Mouse (Mus musculus) neural tube, embryonic 15.5 days (tissue): ENCODE measurements around the gene Gm45716. TPM values are rescaled to one million over a fixed set of nuclear protein-coding genes. Genes with fewer than 3 reads are reported as not detected.

Source experiments
- ATAC-seq: fragments of 200-750 bp; cut with Nextera tagmentation; 2 replicates; pipeline ENCODE4 v1.8.0; 2017; ENCODE audit warnings: mild to moderate bottlenecking, moderate TSS enrichment, moderate library complexity; ENCODE audit not compliant: low FRiP score
- H3K27ac ChIP-seq: fragments of 300-500 bp; sonication (generic); replicated peaks from 2 replicates; pipeline ENCODE4 v1.5.1; 2015; ENCODE audit warnings: mild to moderate bottlenecking, inconsistent platforms
- H3K27me3 ChIP-seq: fragments of 300-500 bp; sonication (generic); replicated peaks from 2 replicates; pipeline ENCODE4 v1.6.1; 2015; ENCODE audit warnings: inconsistent platforms
- H3K36me3 ChIP-seq: fragments of 300-500 bp; sonication (generic); 2 replicates; pipeline ENCODE4 v1.6.1; 2015; ENCODE audit warnings: inconsistent platforms
- H3K4me1 ChIP-seq: fragments of 300-500 bp; sonication (generic); 2 replicates; pipeline ENCODE4 v1.6.1; 2015; ENCODE audit warnings: inconsistent platforms
- H3K4me2 ChIP-seq: fragments of 300-500 bp; sonication (generic); 2 replicates; pipeline ENCODE4 v1.6.1; 2015; ENCODE audit warnings: inconsistent platforms, mild to moderate bottlenecking, moderate library complexity
- H3K4me3 ChIP-seq: fragments of 300-500 bp; sonication (generic); replicated peaks from 2 replicates; pipeline ENCODE4 v1.5.1; 2015; ENCODE audit warnings: mild to moderate bottlenecking, inconsistent platforms
- H3K9ac ChIP-seq: fragments of 300-500 bp; sonication (generic); replicated peaks from 2 replicates; pipeline ENCODE4 v1.6.1; 2015; ENCODE audit warnings: mild to moderate bottlenecking, inconsistent platforms
- H3K9me3 ChIP-seq: fragments of 300-500 bp; sonication (generic); replicated peaks from 2 replicates; pipeline ENCODE4 v1.6.1; 2016; ENCODE audit warnings: inconsistent platforms
- WGBS: fragments of 180-500 bp; shearing (Covaris S2); methylation state at CpG from one replicate; pipeline ENCODE4 v1.1.7; 2015; ENCODE audit warnings: mixed read lengths; 5-methylcytosine and 5-hydroxymethylcytosine counted together
- polyA plus RNA-seq: library from polyadenylated mRNA; unstranded; fragments of >200 nt; fragmentation: Nextera tagmentation; extraction: Ambion mirVana; gene quantifications from 2 replicates; pipeline ENCODE4 v1.2.1, GENCODE M21; 2015

Gm45716 gene
- polyA plus RNA-seq, 1 experiment from 2014 or later: 19.2 TPM

DNA sequence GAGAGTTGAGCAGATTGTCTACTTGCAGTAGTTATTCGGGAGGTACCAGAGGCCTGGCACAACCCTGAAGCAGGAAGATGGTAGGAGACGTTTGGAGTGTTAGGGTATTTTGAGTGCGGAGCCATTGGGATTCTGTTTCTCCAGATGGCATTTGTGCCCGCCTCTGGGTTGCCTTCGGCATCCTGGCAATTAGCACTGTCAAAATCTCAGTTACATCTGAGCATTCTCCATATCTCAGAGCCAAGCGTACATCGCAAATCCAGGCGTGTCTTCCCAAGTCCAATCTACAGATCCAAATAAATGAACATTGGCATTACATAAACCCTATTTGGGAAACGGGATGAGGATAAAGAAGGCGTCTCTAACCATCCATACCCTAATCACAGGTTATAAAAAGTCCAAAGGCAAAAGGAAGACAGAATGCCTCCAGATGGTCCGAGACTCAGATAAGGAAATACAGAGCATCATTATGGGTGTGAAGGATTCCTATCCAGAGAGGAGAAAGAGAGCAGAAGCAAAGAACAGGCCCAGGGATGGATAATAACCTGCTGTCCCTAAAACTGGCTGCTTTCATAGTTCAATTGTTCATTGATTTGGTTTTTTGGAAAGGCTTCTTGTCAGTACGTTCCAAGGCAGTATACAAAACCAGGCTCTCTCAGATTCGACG lies 11.7 kb upstream of the Gm45716 start:
- H3K27me3 ChIP-seq: peaks cover 3% of the 10 kb centered on the region; the same call in 1 of the 2 replicates
- WGBS: 90% methylated on average over 14 of the region's 14 CpGs
- no peak overlapping the region for H3K27ac ChIP-seq
- no peaks in the 10 kb centered on the region for H3K36me3 ChIP-seq
- H3K9ac ChIP-seq: no peak overlapping the region
- H3K9me3 ChIP-seq: no peaks in the 10 kb centered on the region
- H3K4me3 ChIP-seq: no peak overlapping the region
- no peak for ATAC-seq
- H3K4me1 ChIP-seq: no peaks in the 10 kb centered on the region
- H3K4me2 ChIP-seq: no peak overlapping the region

DNA sequence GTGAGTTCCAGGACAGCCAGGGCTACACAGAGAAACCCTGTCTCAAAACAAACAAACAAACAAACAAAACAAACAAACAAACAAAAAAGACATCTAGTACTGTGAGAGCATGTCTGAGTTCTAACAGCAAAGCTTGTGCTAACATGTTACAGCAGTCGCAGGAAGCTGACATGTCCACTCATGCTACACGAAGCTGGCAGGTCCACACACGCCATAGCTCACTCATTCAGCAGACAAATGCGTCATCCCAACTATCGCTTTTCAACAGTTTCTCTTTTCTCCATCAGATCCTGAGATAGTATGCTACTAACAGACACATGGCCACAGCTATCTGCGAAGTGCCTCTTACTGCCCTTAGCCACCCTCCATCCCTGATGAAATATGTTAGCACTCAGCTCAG lies 10.1 kb upstream of the Gm45716 start:
- Histone ChIP-seq H3K9me3 (no peaks in the 10 kb centered on the region), H3K27ac (no peak overlapping the region), H3K36me3 (no peaks in the 10 kb centered on the region), H3K4me1 (no peaks in the 10 kb centered on the region), H3K27me3 (no peaks in the 10 kb centered on the region), H3K9ac (no peak overlapping the region), H3K4me3 (no peak overlapping the region), H3K4me2 (no peak overlapping the region)
- ATAC-seq: no peak
- 96% methylated on average over 6 of the region's 6 CpGs for WGBS

DNA sequence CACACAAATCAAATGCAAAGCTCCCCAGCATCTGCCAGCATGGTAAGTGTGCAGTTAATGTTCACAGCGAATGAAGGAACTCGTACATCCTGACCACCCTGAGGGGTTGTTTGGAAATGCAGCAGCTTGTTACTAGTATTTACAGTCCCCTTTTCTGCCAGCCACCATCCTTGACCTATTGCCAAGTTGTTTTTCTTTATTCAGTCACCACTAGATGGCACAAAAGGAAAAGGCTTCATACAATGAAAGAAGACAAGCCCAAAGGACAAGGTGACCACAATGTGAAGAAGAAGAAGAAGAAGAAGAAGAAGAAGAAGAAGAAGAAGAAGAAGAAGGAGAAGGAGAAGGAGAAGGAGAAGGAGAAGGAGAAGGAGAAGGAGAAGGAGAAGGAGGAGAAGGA lies 4.1 kb upstream of the Gm45716 start:
- Histone ChIP-seq H3K9me3 (no peaks in the 10 kb centered on the region), H3K9ac (no peak overlapping the region), H3K4me3 (no peak overlapping the region), H3K36me3 (no peaks in the 10 kb centered on the region), H3K27me3 (no peaks in the 10 kb centered on the region), H3K4me2 (no peak overlapping the region), H3K4me1 (peaks cover 3% of the 10 kb centered on the region; the same call in 1 of the 2 replicates), H3K27ac (no peak overlapping the region)
- WGBS: 16% methylated on average over 2 of the region's 2 CpGs
- ATAC-seq: no peak

DNA sequence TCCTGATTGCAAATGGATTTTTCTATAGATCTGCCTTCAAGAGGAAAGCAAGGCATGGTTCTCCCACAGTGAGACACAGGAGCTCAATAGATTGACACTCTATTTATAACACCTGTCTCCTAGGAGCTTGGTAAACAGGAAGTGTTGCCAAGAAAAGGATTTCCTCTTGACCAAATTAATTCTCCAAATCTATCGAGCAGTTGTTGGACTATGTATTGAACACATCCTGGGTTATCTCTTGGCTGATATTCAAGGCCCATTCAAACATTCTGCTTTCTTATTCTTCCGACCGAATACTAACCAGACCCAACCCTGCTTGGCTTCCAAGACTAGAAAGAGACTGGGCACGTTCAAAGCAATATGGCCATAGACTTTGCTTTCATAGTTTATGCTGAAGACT lies 2.7 kb upstream of the Gm45716 start:
- 85% methylated on average over 4 of the region's 4 CpGs for WGBS
- Histone ChIP-seq H3K4me1 (peaks cover 3% of the 10 kb centered on the region; the same call in 1 of the 2 replicates), H3K27me3 (no peaks in the 10 kb centered on the region), H3K9me3 (no peaks in the 10 kb centered on the region), H3K4me3 (no peak overlapping the region), H3K27ac (no peak overlapping the region), H3K9ac (no peak overlapping the region), H3K4me2 (no peak overlapping the region), H3K36me3 (no peaks in the 10 kb centered on the region)
- ATAC-seq: no peak

DNA sequence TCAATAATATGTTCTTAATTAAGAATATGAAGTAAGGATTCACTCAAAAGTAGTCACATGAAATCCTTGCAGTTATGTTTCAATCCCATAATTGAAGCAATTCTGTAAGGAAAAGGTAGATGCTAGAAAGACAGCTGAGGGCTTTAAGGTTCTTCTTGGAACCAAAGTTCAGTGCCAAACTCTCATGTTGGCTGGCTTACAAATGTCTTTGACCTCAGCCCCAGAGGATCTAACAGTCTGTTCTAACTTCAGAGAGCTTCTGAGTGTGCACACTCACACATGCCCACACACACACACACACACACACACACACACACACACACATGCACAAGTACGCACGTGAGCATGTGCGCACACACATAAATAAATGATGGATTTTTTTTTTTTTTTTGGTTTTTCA lies 2.7 kb downstream of the Gm45716 start:
- H3K9me3 ChIP-seq: no peaks in the 10 kb centered on the region
- no peaks in the 10 kb centered on the region for H3K36me3 ChIP-seq
- H3K27ac ChIP-seq: no peak overlapping the region
- WGBS: 93% methylated on average over 3 of the region's 3 CpGs
- H3K9ac ChIP-seq: no peak overlapping the region
- H3K27me3 ChIP-seq: no peaks in the 10 kb centered on the region
- no peak for ATAC-seq
- no peak overlapping the region for H3K4me2 ChIP-seq
- no peaks in the 10 kb centered on the region for H3K4me1 ChIP-seq
- no peak overlapping the region for H3K4me3 ChIP-seq

DNA sequence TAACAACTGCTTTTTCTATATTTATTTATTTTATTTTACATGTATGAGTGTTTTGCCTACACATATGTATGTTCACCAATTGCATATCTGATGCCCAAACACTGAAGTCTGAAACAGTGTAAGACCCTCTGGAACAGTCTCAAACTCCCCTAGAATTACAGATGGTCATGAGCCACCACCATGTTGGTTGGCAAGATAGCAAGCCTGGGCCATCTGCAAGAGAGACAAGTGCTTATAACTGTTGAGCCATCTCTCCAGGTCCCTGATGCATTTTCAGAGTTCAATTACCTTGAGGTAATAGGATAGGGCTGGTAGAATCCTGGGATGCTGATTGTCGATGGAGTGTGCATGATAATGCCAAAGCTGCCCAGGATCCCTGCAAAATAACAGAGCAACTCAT lies 7.5 kb downstream of the Gm45716 start:
- no peaks in the 10 kb centered on the region for H3K36me3 ChIP-seq
- H3K4me2 ChIP-seq: no peak overlapping the region
- 66% methylated on average over 1 of the region's 1 CpGs for whole genome bisulfite sequencing
- no peaks in the 10 kb centered on the region for H3K27me3 ChIP-seq
- H3K9me3 ChIP-seq: no peaks in the 10 kb centered on the region
- no peak overlapping the region for H3K9ac ChIP-seq
- H3K4me3 ChIP-seq: no peak overlapping the region
- H3K27ac ChIP-seq: no peak overlapping the region
- H3K4me1 ChIP-seq: 0 out of 2 replicates have a peak, but pooled peaks cover 9% of the 10 kb centered on the region
- ATAC-seq: no peak

DNA sequence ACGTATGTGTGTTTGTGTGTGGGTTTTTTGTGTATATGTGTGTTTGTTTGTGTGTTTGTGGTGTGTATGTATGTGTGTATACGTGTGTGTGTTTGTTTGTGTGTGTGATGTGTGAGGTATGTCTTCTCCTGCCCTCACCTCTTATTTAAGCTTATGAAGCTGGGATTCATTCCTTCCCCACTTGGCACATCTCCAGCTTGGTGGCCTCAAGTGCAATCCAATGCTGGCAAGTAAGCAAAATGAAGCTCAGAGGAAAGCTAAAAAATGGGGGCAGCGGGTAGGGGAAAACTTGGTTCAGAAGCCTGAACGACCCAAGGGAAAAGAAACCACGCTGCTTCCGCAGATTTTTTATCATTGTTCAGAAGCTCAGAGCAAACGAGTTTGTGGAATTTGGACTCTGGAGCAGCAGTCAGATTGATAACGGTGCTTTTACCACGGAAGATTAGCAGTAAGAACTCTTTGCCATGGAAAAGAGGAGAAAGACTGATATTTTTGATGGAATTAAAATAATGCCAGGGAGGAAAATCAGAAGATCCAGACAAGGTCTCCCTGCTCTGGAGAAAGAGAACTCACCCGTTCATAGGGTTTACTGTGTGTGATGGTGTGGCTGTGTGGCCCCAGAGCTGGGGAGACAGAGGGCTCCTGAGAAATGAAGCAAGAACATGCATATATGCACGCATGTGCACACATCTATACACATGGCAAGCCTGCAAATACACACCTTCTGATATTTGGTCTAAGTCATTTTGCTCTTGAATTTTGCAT lies 8.5 kb downstream of the Gm45716 start:
- H3K27ac ChIP-seq: no peak overlapping the region
- 0 out of 2 replicates have a peak, but pooled peaks cover 9% of the 10 kb centered on the region for H3K4me1 ChIP-seq
- ATAC-seq: no peak
- H3K4me2 ChIP-seq: no peak overlapping the region
- WGBS: 71% methylated on average over 11 of the region's 11 CpGs
- H3K9ac ChIP-seq: no peak overlapping the region
- H3K27me3 ChIP-seq: no peaks in the 10 kb centered on the region
- no peaks in the 10 kb centered on the region for H3K9me3 ChIP-seq
- H3K36me3 ChIP-seq: no peaks in the 10 kb centered on the region
- H3K4me3 ChIP-seq: no peak overlapping the region

DNA sequence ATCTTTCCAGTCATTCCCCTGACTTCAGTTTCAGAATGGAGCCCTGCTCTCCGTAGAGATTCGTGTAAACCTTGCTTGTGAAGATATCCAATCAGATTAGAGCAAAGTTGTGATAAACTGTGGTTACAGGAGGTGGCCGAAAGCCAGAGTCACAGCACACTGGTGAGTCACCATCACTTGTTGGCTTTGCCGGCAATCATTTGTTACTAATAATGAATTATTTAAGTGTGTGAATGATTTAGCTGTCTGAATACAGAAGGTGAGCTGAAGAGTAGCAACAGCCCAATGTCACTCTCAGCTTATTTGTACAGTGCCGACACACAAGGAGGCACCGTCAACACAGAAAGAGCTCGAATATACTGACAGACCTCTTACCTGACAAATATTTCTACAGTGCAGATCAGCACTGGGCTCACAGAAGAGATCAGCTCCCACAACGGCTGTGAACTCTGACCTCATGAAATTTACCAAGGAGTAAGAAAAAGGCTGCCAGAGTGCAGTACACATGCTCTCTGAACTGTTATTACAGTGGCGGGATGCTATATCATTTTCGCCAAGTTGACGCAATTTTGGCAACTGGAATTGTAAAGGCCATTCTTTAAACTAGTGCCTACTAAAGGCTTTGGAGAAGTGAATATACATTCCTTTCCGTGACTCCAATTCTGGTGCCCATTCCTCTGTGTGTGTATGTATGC lies 9.2 kb downstream of the Gm45716 start:
- Histone ChIP-seq H3K4me3 (no peak overlapping the region), H3K27ac (no peak overlapping the region), H3K9me3 (no peaks in the 10 kb centered on the region), H3K4me1 (0 out of 2 replicates have a peak, but pooled peaks cover 9% of the 10 kb centered on the region), H3K4me2 (no peak overlapping the region), H3K36me3 (no peaks in the 10 kb centered on the region), H3K27me3 (no peaks in the 10 kb centered on the region), H3K9ac (no peak overlapping the region)
- 89% methylated on average over 12 of the region's 12 CpGs for WGBS
- no peak for ATAC-seq

DNA sequence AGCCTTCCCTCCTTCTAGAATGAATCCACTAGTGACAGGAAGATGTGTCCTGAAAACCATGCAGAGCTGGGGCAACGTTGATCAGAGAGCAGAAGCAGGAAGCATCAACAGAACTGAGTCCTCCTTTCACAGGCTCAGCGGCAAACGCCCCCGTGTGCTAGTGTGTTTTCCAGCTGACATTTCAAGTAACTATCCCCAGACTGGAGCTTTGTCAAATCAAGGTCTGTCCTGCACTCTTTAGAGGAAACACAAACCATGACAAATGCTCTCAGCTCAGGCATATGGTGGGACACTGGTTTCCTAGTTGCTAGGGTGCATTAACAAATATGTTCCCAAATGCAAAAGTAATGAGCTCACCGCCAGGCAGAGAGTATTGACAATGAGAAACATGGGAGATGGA lies 10.6 kb downstream of the Gm45716 start:
- Histone ChIP-seq H3K27ac (no peak overlapping the region), H3K9me3 (no peaks in the 10 kb centered on the region), H3K4me2 (no peak overlapping the region), H3K27me3 (no peaks in the 10 kb centered on the region), H3K4me3 (no peak overlapping the region), H3K4me1 (0 out of 2 replicates have a peak, but pooled peaks cover 9% of the 10 kb centered on the region), H3K36me3 (no peaks in the 10 kb centered on the region), H3K9ac (no peak overlapping the region)
- ATAC-seq: no peak
- 42% methylated on average over 5 of the region's 5 CpGs for WGBS

DNA sequence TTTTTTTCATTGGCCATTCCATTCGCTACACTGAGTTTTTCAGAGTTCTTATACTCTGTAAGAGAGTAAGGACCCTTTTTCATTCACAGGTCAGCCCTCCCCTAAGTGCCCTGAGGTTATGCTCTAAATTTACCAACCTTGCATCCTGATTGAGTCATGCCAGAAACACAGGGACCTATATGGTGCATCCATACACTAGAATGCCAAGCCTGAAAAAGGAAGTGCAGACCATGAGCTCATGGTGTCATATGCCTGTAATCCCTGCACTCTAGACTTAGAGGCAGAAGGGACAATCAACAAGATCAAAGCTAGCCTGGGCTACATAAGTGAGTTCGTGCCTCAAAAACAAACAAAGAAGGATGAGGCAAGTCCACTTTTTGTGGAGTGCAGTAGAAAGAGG lies 13.3 kb downstream of the Gm45716 start:
- no peak for ATAC-seq
- no peak overlapping the region for H3K4me2 ChIP-seq
- H3K4me1 ChIP-seq: 0 out of 2 replicates have a peak, but pooled peaks cover 6% of the 10 kb centered on the region
- H3K27ac ChIP-seq: no peak overlapping the region
- no peaks in the 10 kb centered on the region for H3K27me3 ChIP-seq
- H3K36me3 ChIP-seq: no peaks in the 10 kb centered on the region
- no peak overlapping the region for H3K9ac ChIP-seq
- WGBS: 92% methylated on average over 2 of the region's 2 CpGs
- H3K4me3 ChIP-seq: no peak overlapping the region
- H3K9me3 ChIP-seq: no peaks in the 10 kb centered on the region

DNA sequence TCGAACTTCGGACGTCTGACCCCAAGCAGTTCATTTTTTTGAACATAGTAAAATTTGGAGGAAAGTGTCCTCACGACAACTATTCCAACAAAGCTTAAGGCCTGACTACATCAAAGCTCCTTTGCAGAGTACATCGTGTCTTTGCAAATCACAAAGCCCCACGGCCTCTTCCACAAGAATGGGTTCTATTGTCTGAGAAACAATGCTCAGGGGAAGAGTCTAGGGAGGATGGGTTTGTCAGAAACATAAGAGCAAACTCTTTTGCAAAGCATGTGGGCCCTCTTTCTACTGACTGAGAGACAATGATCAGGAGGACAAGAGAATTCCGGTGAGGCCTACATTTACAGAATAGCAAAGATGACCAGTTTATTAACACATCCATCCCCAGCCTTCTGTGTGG lies 26.8 kb downstream of the Gm45716 start:
- WGBS: 48% methylated on average over 7 of the region's 7 CpGs
- no peak overlapping the region for H3K27ac ChIP-seq
- no peaks in the 10 kb centered on the region for H3K4me1 ChIP-seq
- no peak overlapping the region for H3K4me2 ChIP-seq
- no peaks in the 10 kb centered on the region for H3K36me3 ChIP-seq
- no peak for ATAC-seq
- no peaks in the 10 kb centered on the region for H3K27me3 ChIP-seq
- no peak overlapping the region for H3K4me3 ChIP-seq
- H3K9ac ChIP-seq: no peak overlapping the region
- no peaks in the 10 kb centered on the region for H3K9me3 ChIP-seq
